Mouse (Mus musculus) testis, postnatal 10 days (tissue): Measurements from ENCODE around the gene Zbtb41.

ENCODE experiments used
- DNase-seq: peaks from one replicate; pipeline ENCODE4 v3.0.0; 2021; ENCODE audit warnings: low spot score

The Zbtb41 gene

GRCm38 (mm10) chr1:139478898-139479297 is 56.8 kb downstream of the Zbtb41 start:
- no peak for DNase-seq

GRCm38 (mm10) chr1:139480246-139480645 is 58.2 kb downstream of the Zbtb41 start:
- DNase-seq: no peak

DNA sequence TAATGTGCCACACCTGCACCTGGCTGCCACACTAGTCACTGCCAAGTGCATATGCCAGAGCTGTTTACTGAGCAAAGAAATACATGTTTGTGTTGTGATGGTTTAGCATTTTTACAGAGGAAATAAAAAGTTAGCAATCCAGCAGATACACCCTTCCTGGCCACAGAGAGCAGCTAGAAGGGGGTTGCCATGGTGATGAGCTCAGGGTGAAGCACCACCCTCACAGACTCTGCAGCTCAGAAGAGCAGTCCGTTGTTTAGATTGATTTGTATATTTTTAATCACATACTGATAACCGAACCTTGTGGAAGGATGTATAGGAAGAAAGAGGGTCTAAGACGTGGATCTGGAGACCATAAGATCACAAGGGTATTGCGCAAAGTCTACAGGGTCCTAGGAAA is 59.1 kb downstream of the Zbtb41 start:
- no peak for DNase-seq

GRCm38 (mm10) chr1:139494630-139495029 is 72.5 kb downstream of the Zbtb41 start:
- no peak for DNase-seq

GRCm38 (mm10) chr1:139495408-139495807 is 73.3 kb downstream of the Zbtb41 start:
- DNase-seq: no peak

DNA sequence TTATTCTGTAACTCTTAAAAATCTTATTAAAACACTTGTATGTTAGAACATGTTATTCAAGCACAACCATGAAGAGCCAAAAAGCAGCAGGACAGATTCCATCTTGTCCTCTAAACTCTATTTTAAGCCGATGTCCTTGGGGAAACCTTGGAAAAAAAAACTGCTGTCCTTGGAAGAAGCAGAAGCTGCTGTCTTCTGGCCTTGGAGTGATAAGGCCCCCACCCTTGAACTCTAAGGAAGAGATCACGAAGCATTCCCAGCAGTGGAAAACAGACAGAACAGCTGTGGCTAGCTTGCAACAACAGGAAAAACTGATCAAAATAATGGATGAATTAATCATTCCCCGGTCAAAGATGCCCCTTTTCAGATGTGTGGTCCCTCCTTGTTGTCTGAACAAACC is 74.1 kb downstream of the Zbtb41 start:
- DNase-seq: no peak

DNA sequence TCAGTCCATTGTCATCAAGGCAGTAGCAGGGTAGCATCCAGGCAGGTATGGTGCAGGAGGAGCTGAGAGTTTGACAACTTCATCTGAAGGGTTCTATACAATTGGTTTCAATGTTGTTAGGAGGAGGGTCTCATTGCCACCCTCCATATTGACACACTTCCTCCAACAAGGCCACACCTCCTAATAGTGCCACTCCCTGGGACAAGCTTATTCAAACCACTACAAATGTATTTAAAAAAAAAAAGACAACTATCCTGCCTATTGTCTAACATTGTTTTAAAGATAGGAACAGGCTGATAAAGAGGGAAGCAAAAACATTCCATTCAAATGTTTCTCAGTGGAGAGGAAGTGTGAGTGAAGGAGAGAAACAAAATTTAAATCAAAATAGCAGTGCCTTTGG is 77.7 kb downstream of the Zbtb41 start:
- DNase-seq: no peak

- DNase-seq: no peak
Observed at GRCm38 (mm10) chr1:139501258-139501752, 79.2 kb downstream of the Zbtb41 start, which contains the start of gene F13b. F13b (plus strand) TSS chr1:139501702.
